Comparison of ENCODE assay signal across 22 mouse cellular contexts in genomic region chr15:9567316-9567715, GRCm38 (mm10). TPM values are rescaled to one million over a fixed set of nuclear protein-coding genes. Genes with fewer than 3 reads are reported as not detected.
DNase-seq lines count a peak whose midpoint lies in the region; ATAC-seq lines count a peak whose summit lies in the region.
"Had no signal": no experiment of that assay in that cellular context is flagged by ENCODE, and none has a peak within 500 bp of the region (broad histone marks: within the 10 kb centered on the region; RNA-seq: fewer than 3 reads in every experiment).

No protein-coding gene starts in this region.

- peak; percentile 21 for ATAC-seq in CD4-positive, CD25-positive, alpha-beta regulatory T cell, adult 4 months
- ATAC-seq: activated CD4-positive, CD25-positive, alpha-beta regulatory T cell, adult 4 months; forebrain, embryonic 13.5 days; forebrain, embryonic 15.5 days; forebrain, postnatal 0 days had no signal

- DNase-seq in CD4-positive helper T cell, adult 2 months (ENCODE audit: low read depth, low spot score): peak; percentile 62
- peak; percentile 76 for DNase-seq in naive thymus-derived CD4-positive, alpha-beta T cell, adult 2 months (ENCODE audit: low read depth)
- DNase-seq in layer of hippocampus, postnatal 25 days (ENCODE audit: extremely low spot score in 1 of 2, low spot score in 1 of 2): no peak
- no peak for DNase-seq in gastrocnemius, postnatal 10 days
- DNase-seq: adrenal gland, adult 8-10 months; adrenal gland, postnatal 14 days; adrenal gland, postnatal 36 days; cerebellum, adult 11-12 months; cerebellum, adult 2 months; cerebellum, adult 9-10 months; cerebellum, postnatal 10 days; cerebellum, postnatal 25 days; forebrain, postnatal 0 days had no signal

RNA-seq across cellular contexts. Expression of gene Il7r, which starts 37.3 kb away (rescaled TPM):
- 100 to 1,000 TPM; 218 to 281 TPM for polyA plus RNA-seq in CD4-positive, CD25-positive, alpha-beta regulatory T cell, adult 4 months (2017; shearing (Covaris generic))
- total RNA-seq in layer of hippocampus, postnatal 25 days (2021): under 1 TPM; 0.34 to 0.35 TPM
- under 1 TPM; 0.12 to 0.72 TPM for total RNA-seq in gastrocnemius, postnatal 10 days (2021)
- total RNA-seq: ES-E14, MEL had no signal
- polyA plus RNA-seq: C2C12; embryonic facial prominence, embryonic 10.5 days; forebrain, embryonic 11.5 days; forebrain, embryonic 13.5 days; forebrain, embryonic 15.5 days; forebrain, postnatal 0 days had no signal

Comparison
In these comparisons a context has a peak if more than half of its experiments do, and no peak if none do; other contexts are left out.
1. DNase-seq: peak in CD4-positive helper T cell, adult 2 months (single experiment) and naive thymus-derived CD4-positive, alpha-beta T cell, adult 2 months (single experiment); none in layer of hippocampus, postnatal 25 days (0 of 2) and gastrocnemius, postnatal 10 days (single experiment).